In the genomic region with DNA sequence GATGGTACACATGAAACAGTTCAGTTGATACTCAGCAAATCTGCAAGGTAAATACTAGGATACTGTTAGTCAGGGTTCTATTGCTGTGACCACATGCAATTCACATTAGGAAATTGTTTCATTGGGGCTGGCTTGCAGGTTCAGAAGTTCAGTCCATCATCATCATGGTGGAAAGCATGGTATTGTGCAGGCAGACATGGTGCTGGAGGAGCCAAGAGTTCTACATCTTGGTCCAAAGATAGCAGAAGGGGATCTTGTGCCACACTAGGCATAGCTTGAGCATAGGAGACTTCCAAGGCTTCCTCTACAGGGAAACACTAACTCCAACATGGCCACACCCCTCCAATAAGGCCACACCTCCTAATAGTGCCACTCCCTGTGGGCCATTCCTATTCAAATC, we compare ENCODE assay signal across 27 mouse cellular contexts.
DNase-seq lines count a peak whose midpoint lies in the region; ATAC-seq and TF ChIP-seq lines count a peak whose summit lies in the region.
"Had no signal": no experiment of that assay in that cellular context is flagged by ENCODE, and none has a peak within 500 bp of the region (broad histone marks: within the 10 kb centered on the region; RNA-seq: fewer than 3 reads in every experiment).

No protein-coding gene starts in this region.

- no peak overlapping the region for H3K4me3 ChIP-seq in forebrain, embryonic 14.5 days (ENCODE audit: low read depth, low read length)
- no peak overlapping the region for H3K4me3 ChIP-seq in forebrain, embryonic 11.5 days (ENCODE audit: low read depth, low read length)
- H3K4me3 ChIP-seq in forebrain, postnatal 0 days (ENCODE audit: low read depth, low read length) = no peak overlapping the region
- H3K4me3 ChIP-seq in forebrain, embryonic 13.5 days = no peak overlapping the region
- H3K4me3 ChIP-seq in hindbrain, postnatal 0 days (ENCODE audit: low read length) = no peak overlapping the region
- no peak overlapping the region for H3K4me3 ChIP-seq in hindbrain, embryonic 10.5 days
- H3K4me3 ChIP-seq: embryonic facial prominence, embryonic 10.5 days; embryonic facial prominence, embryonic 13.5 days; erythroblast, embryonic 14.5 days; gastrocnemius, adult 2 months; heart, embryonic 10.5 days; heart, embryonic 13.5 days; hindbrain, embryonic 13.5 days had no signal

- no peaks in the 10 kb centered on the region for H3K9me3 ChIP-seq in forebrain, embryonic 14.5 days (replicated peaks; ENCODE audit: control insufficient read depth, low read length)
- no peaks in the 10 kb centered on the region for H3K9me3 ChIP-seq in forebrain, embryonic 11.5 days (ENCODE audit: control insufficient read depth, low read length)
- H3K9me3 ChIP-seq in forebrain, postnatal 0 days (ENCODE audit: low read length) = no peaks in the 10 kb centered on the region
- no peaks in the 10 kb centered on the region for H3K9me3 ChIP-seq in forebrain, embryonic 13.5 days (replicated peaks)
- no peaks in the 10 kb centered on the region for H3K9me3 ChIP-seq in hindbrain, postnatal 0 days (ENCODE audit: low read length)
- H3K9me3 ChIP-seq in hindbrain, embryonic 10.5 days = no peaks in the 10 kb centered on the region
- H3K9me3 ChIP-seq: embryonic facial prominence, embryonic 10.5 days; embryonic facial prominence, embryonic 13.5 days; G1E; heart, embryonic 10.5 days; heart, embryonic 13.5 days; hindbrain, embryonic 13.5 days had no signal

- H3K4me2 ChIP-seq in forebrain, embryonic 14.5 days (ENCODE audit: low read length) = no peak overlapping the region
- H3K4me2 ChIP-seq in forebrain, embryonic 11.5 days (ENCODE audit: low read depth, low read length, severe bottlenecking) = no peak overlapping the region
- no peak overlapping the region for H3K4me2 ChIP-seq in forebrain, postnatal 0 days (ENCODE audit: low read depth)
- no peak overlapping the region for H3K4me2 ChIP-seq in forebrain, embryonic 13.5 days
- H3K4me2 ChIP-seq in hindbrain, postnatal 0 days (ENCODE audit: low read depth, low read length) = no peak overlapping the region
- H3K4me2 ChIP-seq: embryonic facial prominence, embryonic 13.5 days; heart, embryonic 13.5 days; hindbrain, embryonic 13.5 days had no signal

- no peak overlapping the region for H3K9ac ChIP-seq in forebrain, embryonic 14.5 days (ENCODE audit: low read length)
- H3K9ac ChIP-seq in forebrain, embryonic 11.5 days (ENCODE audit: low read length) = no peak overlapping the region
- H3K9ac ChIP-seq in forebrain, postnatal 0 days = no peak overlapping the region
- H3K9ac ChIP-seq in forebrain, embryonic 13.5 days = no peak overlapping the region
- no peak overlapping the region for H3K9ac ChIP-seq in hindbrain, postnatal 0 days (replicated peaks; ENCODE audit: low read length)
- H3K9ac ChIP-seq: embryonic facial prominence, embryonic 13.5 days; heart, embryonic 13.5 days; hindbrain, embryonic 13.5 days had no signal

- peak overlapping the region; percentile 60; the same call in 1 of the 2 replicates for H3K27ac ChIP-seq in forebrain, embryonic 14.5 days (ENCODE audit: low read depth, low read length)
- H3K27ac ChIP-seq in forebrain, embryonic 11.5 days (ENCODE audit: low read depth, low read length) = no peak overlapping the region
- H3K27ac ChIP-seq in forebrain, postnatal 0 days (ENCODE audit: low read depth, low read length) = peak overlapping the region; percentile 57; the same call in 1 of the 2 replicates
- no peak overlapping the region; the same call in 1 of the 2 replicates for H3K27ac ChIP-seq in forebrain, embryonic 13.5 days
- peak overlapping the region; percentile 78 for H3K27ac ChIP-seq in hindbrain, postnatal 0 days
- no peak overlapping the region for H3K27ac ChIP-seq in hindbrain, embryonic 10.5 days
- H3K27ac ChIP-seq: embryonic facial prominence, embryonic 10.5 days; embryonic facial prominence, embryonic 13.5 days; gastrocnemius, adult 2 months; heart, embryonic 10.5 days; heart, embryonic 13.5 days; hindbrain, embryonic 13.5 days; kidney, postnatal 0 days had no signal

- H3K4me1 ChIP-seq in forebrain, embryonic 14.5 days (ENCODE audit: control insufficient read depth, insufficient read depth, low read length) = no peaks in the 10 kb centered on the region; the same call in 1 of the 2 replicates
- peaks cover 7% of the 10 kb centered on the region; the same call in 1 of the 2 replicates for H3K4me1 ChIP-seq in forebrain, embryonic 11.5 days (replicated peaks; ENCODE audit: control insufficient read depth, insufficient read depth, low read length)
- H3K4me1 ChIP-seq in forebrain, postnatal 0 days (ENCODE audit: insufficient read depth) = 0 out of 2 replicates have a peak, but pooled peaks cover 13% of the 10 kb centered on the region
- peaks cover 12% of the 10 kb centered on the region for H3K4me1 ChIP-seq in forebrain, embryonic 13.5 days
- no peaks in the 10 kb centered on the region for H3K4me1 ChIP-seq in hindbrain, postnatal 0 days (ENCODE audit: insufficient read depth, low read length)
- peaks cover 16% of the 10 kb centered on the region for H3K4me1 ChIP-seq in hindbrain, embryonic 10.5 days (replicated peaks)

- no peaks in the 10 kb centered on the region for H3K27me3 ChIP-seq in forebrain, embryonic 14.5 days (replicated peaks; ENCODE audit: control insufficient read depth, insufficient read depth, low read length)
- no peaks in the 10 kb centered on the region for H3K27me3 ChIP-seq in forebrain, embryonic 11.5 days (ENCODE audit: control insufficient read depth, insufficient read depth, low read length)
- no peaks in the 10 kb centered on the region for H3K27me3 ChIP-seq in forebrain, postnatal 0 days (ENCODE audit: insufficient read depth, low read length)
- no peaks in the 10 kb centered on the region for H3K27me3 ChIP-seq in forebrain, embryonic 13.5 days
- no peaks in the 10 kb centered on the region for H3K27me3 ChIP-seq in hindbrain, postnatal 0 days (ENCODE audit: insufficient read depth, low read length)
- H3K27me3 ChIP-seq in hindbrain, embryonic 10.5 days (ENCODE audit: insufficient read depth, poor library complexity, severe bottlenecking) = peaks cover 3% of the 10 kb centered on the region; the same call in 1 of the 2 replicates
- H3K27me3 ChIP-seq: CH12.LX had no signal

- H3K36me3 ChIP-seq in forebrain, embryonic 14.5 days (ENCODE audit: control insufficient read depth, insufficient read depth, low read length) = no peaks in the 10 kb centered on the region
- H3K36me3 ChIP-seq in forebrain, embryonic 11.5 days (ENCODE audit: control insufficient read depth, insufficient read depth, low read length) = no peaks in the 10 kb centered on the region
- H3K36me3 ChIP-seq in forebrain, postnatal 0 days (ENCODE audit: insufficient read depth) = no peaks in the 10 kb centered on the region
- no peaks in the 10 kb centered on the region for H3K36me3 ChIP-seq in forebrain, embryonic 13.5 days (ENCODE audit: poor library complexity, severe bottlenecking)
- no peaks in the 10 kb centered on the region for H3K36me3 ChIP-seq in hindbrain, postnatal 0 days (ENCODE audit: insufficient read depth, low read length)
- H3K36me3 ChIP-seq in hindbrain, embryonic 10.5 days = no peaks in the 10 kb centered on the region
- H3K36me3 ChIP-seq: embryonic facial prominence, embryonic 10.5 days; embryonic facial prominence, embryonic 13.5 days; G1E; heart, embryonic 10.5 days; heart, embryonic 13.5 days; hindbrain, embryonic 13.5 days had no signal

- DNase-seq in cerebellum, adult 9-11 months = peak; percentile 37
- no peak for DNase-seq in cerebellum, adult 11 months
- no peak for DNase-seq in forebrain, embryonic 14.5 days (ENCODE audit: low spot score)
- no peak for DNase-seq in forebrain, embryonic 11.5 days (ENCODE audit: low spot score)
- DNase-seq in forebrain, postnatal 0 days = no peak
- DNase-seq in hindbrain, postnatal 0 days (ENCODE audit: low spot score) = no peak
- no peak for DNase-seq in hindbrain, embryonic 10.5 days (ENCODE audit: low spot score)
- DNase-seq: B cell, adult 2 months; embryo, embryonic 11 days; gastrocnemius, adult 2 months; gastrocnemius, postnatal 14 days; heart, adult 18-20 months; heart, postnatal 14 days; heart, postnatal 4 days; kidney, adult 2 months had no signal

- no peak for TF ChIP-seq CTCF in forebrain, postnatal 0 days (IDR thresholded peaks at IDR 0.05; ENCODE audit: low read depth)
- TF ChIP-seq CTCF in hindbrain, postnatal 0 days (IDR thresholded peaks at IDR 0.05; ENCODE audit: low read depth) = no peak

- ATAC-seq in forebrain, embryonic 14.5 days = no peak
- no peak for ATAC-seq in forebrain, embryonic 11.5 days (replicated peaks; ENCODE audit: low FRiP score)
- ATAC-seq in forebrain, postnatal 0 days = no peak
- ATAC-seq in forebrain, embryonic 13.5 days = no peak
- ATAC-seq in hindbrain, postnatal 0 days = no peak
- ATAC-seq: intestine, postnatal 0 days; Patski had no signal

Comparison
In these comparisons a context has a peak if more than half of its experiments do, and no peak if none do; other contexts are left out.
1. H3K27ac ChIP-seq: peak in forebrain, embryonic 14.5 days (single experiment), forebrain, postnatal 0 days (single experiment) and hindbrain, postnatal 0 days (single experiment); none in forebrain, embryonic 11.5 days (single experiment), forebrain, embryonic 13.5 days (single experiment) and hindbrain, embryonic 10.5 days (single experiment).